Mouse (Mus musculus) neural tube, embryonic 10.5 days (tissue): ENCODE measurements around the gene Foxo1.

ENCODE experiments used
- DNase-seq: peaks from one replicate; pipeline ENCODE4 v3.0.0-alpha.2; 2017; ENCODE audit warnings: low spot score; ENCODE audit errors: extremely low spot score

Foxo1 gene

DNA sequence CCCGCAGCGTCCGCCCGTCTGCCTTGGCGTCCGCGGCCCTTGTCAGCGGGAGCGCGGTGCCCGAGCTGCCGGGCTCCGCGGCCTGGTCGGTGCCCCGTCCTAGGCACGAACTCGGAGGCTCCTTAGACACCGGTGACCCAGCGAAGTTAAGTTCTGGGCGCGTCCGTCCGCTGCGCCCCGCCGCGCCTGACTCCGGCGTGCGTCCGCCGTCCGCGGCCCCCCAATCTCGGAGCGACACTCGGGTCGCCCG is 276 bp downstream of the Foxo1 start:
- no peak for DNase-seq

GRCm38 (mm10) chr3:52268737-52269513 is 789 bp downstream of the Foxo1 start:
- DNase-seq = peak; percentile 54

DNA sequence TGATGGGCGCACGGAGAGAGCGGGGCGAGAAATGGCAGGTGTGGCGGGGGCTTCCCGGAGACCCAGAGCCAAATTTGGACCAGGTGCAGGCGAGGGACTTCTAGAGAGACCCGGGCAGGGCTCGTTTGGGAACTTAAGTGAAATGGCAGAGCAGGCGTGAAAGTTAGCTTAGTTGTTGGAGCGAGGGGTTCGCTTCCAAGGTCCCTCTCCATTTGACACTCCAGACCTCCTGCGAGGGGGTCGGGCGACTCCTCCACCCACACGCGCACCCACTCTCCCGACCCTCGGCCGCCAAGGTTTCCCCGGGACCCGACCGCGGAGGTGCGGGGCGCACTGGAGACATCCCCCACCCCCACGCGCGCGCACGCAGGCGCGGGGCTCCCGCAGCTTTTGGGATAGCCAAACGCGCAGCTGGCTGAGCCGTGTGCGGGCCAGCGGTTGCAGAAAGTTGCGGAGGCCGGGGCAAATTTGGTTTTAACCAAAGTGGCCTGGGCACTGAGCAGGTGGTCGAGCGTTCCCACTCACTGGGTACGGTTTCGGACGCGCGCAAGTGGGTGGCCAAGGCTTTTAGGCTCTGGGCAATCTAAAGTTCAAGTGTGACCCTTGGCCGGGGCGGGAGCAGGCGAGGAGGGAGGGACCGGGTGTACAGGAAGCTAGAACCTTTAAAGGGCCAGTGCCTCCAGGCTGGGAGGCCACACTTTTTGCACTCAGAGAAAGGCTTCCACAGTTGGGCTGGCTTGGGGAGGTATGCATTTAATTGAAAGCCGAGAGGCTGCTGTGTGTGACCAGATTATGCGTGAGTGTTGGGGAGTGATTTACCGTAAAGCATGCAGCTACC is 1.6 kb downstream of the Foxo1 start:
- DNase-seq = peak; percentile 74

DNA sequence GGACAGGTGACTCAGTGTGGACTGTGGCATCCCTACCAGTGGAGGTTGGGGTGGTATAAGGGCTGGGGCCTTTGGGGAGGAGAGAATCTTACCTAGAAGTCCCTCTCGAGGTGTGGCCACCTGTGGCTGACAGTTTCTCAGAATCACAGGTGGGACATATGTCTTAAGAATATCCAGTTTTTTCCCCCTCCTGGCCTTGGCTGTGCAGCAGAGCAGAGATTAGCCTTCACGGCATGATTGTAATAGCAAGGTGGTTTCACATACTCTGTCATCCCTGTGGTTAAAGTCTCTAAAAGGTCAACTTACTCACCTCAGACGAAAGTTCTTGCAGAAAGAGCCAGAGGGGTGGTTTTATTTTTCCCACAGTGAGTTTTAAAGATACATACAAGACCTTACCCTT is 2.4 kb downstream of the Foxo1 start:
- no peak for DNase-seq

GRCm38 (mm10) chr3:52271376-52271775 is 3.2 kb downstream of the Foxo1 start:
- DNase-seq = no peak

DNA sequence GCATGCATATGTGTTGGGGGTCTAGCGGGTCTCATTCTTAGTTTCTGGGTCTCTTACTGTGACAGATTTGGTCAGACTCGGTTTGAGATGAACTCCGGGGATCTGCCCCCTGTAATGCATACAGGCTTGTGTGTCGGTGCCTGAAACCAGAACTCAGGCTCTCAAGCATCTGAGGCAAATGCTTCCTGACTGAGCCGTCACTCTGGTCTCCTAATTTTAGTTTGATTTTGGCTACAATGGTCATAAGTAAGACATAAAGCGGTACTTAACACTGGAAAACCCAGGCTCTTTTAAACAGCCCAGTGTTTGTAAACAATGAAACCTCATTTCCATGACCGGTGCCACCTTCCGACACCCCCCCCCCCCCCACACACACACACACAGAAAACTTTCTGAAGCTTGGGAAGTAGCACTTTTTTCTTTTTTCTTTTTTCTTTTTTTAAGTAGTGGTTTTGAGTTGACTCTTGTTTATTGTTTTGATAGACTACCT is 4.3 kb downstream of the Foxo1 start:
- no peak for DNase-seq

- no peak for DNase-seq
Observed at GRCm38 (mm10) chr3:52274475-52274874, 6.3 kb downstream of the Foxo1 start.

- no peak for DNase-seq
Observed at GRCm38 (mm10) chr3:52275037-52275555, 7.0 kb downstream of the Foxo1 start.

DNA sequence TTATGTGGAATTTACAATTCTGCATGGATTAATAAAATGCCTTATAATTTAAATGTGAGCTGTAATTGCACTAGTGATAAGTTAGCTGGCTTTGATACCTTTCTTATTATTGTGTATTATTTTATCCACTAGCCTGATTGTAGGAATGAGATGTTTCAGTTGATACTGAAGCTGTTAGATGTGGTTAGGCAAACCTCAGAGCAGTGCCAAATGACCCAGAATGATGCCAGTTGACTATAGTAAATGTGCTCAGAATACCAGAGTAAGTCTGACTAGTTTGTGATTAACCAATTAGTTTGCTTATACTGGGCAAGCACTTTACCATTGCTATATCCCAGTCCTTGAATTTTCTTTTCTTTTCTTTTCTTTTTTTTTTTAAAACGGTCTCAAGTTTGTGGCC is 12.5 kb downstream of the Foxo1 start:
- DNase-seq = no peak

DNA sequence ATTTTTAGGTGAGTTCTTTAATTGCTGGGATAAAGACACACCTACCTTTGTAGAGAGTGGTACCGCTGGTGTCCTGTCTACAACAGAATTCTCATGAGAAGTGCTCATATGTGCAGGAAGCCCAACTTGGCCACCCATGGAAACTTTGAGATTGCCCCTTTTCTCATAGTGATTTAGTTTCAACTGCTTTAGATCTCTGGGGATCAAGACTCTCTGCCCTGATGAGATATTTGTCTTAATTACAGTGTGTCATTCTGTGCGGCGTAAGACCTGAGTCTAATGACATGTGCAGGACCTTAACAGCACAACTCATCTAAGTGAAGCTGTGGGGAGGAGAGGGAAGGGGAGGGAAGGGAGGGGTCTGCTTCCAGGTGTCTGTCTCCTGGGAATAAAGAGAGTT is 13.7 kb downstream of the Foxo1 start:
- DNase-seq = no peak

GRCm38 (mm10) chr3:52282369-52282768 is 14.2 kb downstream of the Foxo1 start:
- DNase-seq = no peak

GRCm38 (mm10) chr3:52283521-52283920 is 15.4 kb downstream of the Foxo1 start:
- DNase-seq = no peak

DNA sequence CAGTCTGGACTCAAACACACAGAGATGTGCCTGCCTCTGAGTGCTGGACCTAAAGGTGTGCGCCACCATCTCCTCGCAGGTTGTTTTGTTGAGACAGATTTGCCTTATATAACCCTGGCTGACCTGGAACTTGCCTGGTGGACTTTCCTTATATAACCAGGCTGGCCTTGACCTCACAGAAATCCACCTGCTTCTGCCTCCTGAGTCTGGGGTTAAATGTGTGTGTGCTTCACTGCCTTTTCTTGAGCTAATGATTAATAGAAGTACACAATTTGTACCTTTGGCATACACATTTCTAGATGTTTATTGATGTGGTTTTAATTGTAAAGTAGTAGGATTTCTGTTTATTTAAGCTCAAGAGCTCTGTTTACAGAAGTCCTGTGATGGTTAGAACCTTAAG is 22.7 kb downstream of the Foxo1 start:
- no peak for DNase-seq

DNA sequence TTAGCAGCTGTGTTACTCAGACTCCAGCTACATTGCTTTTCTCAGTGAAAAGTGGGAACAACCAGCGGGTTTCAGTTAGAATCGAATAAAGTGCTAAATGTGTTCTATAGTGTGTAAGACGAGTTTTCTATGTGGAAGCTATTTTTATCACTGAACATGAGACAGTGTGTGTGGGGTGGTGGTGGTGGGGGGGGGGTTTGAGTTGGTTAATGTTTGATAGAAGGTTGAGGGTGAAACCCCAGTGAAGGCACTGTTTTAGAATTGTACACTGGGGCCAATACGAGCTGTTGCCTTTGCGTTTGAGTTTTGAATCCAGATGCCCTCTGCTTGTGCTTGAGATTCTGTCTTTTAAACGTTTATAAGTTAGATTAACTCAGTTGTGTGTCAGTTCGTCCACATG is 24.4 kb downstream of the Foxo1 start:
- no peak for DNase-seq

GRCm38 (mm10) chr3:52293946-52294345 is 25.8 kb downstream of the Foxo1 start:
- no peak for DNase-seq

DNA sequence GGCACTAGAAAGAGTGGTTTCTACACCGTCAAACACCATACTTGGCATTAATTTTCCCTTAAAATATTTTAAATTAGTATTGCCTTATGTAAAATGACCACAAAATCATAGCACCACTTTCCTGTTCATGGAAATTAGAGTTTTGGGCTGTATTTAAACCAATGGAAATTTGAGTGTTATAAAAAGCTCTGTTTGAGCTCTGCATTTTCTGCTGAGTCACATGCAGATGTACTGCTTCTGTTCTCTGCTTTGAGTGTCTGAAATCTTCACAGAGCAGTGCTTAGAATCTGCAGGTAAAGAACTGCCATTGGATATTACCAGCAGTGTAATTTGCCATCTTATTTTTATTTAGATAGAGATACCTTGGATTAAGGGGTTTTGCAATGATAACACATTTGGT is 27.6 kb downstream of the Foxo1 start:
- no peak for DNase-seq

DNA sequence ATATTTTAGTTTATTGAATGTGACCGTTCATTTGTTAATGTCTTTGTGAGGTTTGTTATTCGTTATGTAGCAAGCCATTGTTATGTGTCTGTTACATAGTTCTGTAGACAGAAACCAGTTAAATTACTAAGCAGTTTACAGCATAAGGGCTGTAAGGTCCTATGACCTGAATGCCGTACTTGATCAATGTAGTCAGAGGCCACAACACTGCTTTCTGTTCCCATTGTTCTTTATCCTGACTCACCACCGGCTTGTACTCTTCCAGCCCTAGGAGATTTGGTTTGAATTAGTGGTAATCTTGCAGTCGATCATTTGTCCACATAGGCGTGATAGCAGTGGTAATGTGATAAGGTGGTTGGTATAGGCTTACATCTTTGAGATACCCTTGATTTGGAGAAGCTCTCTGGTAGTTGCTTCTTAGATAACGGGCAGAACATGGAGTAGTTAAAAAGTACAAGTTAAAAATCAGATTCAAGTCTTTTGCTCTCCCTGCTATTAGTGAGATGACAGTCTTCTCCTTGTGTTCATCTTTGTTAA is 28.2 kb downstream of the Foxo1 start:
- no peak for DNase-seq

- no peak for DNase-seq
Observed at GRCm38 (mm10) chr3:52297291-52298018, 29.3 kb downstream of the Foxo1 start.

GRCm38 (mm10) chr3:52298683-52299082 is 30.5 kb downstream of the Foxo1 start:
- no peak for DNase-seq

DNA sequence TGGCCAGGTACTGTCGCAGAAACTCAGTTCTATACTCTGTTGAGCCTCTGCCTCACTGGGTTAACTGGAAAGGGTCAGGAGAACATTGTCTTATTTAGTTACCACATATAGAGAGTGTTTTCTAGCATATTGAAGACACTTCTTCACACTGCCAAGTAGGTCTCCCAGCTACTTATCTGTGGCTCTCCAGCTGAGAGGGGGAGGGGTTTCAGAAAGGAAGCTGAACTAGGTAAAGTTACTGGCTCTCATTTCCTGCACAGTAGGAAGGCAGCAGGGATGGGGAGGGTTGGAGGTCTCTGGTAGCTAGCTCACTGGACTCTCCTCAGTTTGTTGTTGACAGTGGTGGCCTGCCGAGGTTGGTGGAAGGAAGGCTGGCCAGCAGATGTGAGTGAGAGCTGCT is 31.2 kb downstream of the Foxo1 start:
- no peak for DNase-seq

- no peak for DNase-seq
Observed at GRCm38 (mm10) chr3:52300517-52300916, 32.4 kb downstream of the Foxo1 start.

- DNase-seq = no peak
Observed at GRCm38 (mm10) chr3:52303301-52303700, 35.2 kb downstream of the Foxo1 start.
